Mouse (Mus musculus): ENCODE measurements at regions not wholly inside any gene's neighbourhood (a gene's known extent, or its start where the extent isn't known, plus 50 kb on each side); places are given as distances from the start of the nearest gene placed in this dataset.

DNA sequence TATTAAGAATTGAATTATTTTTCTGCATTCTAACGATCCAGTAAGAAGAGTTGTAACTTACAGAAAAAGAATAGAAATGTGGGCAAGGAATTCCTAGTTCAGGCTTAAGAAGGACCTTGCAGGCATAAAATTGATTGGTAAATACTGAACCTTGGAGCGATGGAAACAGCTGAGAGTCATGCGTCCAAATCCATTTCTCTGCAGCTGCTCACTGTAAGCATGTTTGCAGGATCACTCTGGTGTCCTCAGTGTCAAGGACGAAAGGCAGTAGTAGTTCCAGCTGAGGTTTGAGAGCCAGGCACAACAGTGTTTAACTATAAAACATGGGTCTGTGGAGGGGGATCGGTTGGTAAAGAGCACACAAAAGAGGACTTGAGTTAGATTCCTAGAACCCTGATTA lies 89.1 kb upstream of the Rgma start:
- no peak for DNase-seq

DNA sequence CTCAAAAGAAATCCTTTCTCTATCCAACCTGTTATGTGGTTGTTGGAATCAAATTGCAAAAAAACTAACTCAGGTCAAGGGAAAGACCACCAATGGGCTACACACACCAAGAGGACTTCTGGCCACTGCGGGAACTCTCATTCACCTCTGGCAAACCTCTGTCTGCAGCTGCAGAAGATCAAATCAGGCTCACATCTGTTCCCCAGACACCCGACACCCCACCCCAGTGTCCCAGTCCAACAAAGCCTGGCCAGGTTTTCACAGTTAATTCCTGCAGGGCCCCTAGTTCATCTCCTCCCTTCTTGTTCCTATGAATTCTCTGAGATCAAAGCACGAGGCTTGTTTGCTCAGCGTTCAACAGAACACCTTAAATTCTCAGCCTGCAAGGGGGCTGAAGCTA lies 82.0 kb upstream of the Rgma start:
- no peak for DNase-seq

DNA sequence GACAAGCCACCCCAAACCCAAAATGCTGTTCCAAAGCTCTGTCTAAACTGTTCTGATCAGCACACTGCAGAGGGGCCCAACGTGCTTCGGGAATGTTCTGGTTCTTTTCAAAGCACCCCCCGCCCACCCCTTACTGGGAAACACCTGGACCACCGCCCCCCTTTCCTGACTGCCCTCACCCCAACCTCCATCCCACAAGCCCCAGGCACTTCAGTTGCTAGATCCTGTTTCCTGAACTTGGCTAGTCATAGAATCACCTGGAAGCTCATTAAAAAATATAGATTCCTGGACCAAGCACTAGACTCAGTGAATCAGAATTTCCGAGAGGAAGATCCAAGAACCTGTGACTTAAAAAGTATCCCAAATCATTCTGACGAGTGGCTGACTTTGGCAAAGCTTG lies 80.9 kb upstream of the Rgma start:
- DNase-seq: no peak

DNA sequence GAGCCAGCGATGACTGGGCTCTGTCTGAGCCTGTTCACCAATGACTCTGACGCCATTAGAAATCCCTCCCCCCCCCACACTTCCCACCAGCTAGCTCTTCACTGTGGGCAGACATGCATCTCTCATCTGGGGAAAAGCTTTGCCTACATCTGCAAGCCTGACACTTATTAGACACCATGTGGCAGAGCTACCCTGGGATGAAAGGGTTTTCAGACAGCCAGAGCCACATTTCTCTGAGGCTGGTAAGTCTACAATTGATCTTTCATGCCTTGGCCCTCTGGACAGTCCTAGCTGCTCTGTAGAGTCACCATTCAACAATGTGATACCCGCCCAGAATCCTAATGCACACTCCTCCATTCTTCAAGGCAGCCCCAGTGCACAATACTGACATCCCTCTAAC lies 72.8 kb upstream of the Rgma start:
- no peak for DNase-seq

DNA sequence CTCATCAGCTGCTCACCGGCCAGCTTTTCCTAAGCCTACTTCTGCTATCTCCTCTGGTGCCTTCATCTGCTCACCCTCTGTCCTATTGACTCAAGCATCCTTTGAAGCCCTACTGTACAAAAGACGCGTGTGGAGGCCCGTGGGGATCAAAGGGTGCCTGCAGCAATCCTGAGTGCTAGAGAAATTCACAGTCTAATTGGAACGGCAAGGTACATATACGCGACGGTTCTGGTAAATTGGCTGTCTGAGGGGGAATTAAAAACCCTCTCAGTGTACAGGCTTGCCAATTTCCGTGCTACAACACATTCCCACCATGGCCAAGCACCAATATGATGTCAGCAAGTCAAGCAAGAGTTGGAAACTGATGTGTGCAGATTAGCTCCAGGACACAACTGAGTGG lies 71.5 kb upstream of the Rgma start:
- DNase-seq: no peak

DNA sequence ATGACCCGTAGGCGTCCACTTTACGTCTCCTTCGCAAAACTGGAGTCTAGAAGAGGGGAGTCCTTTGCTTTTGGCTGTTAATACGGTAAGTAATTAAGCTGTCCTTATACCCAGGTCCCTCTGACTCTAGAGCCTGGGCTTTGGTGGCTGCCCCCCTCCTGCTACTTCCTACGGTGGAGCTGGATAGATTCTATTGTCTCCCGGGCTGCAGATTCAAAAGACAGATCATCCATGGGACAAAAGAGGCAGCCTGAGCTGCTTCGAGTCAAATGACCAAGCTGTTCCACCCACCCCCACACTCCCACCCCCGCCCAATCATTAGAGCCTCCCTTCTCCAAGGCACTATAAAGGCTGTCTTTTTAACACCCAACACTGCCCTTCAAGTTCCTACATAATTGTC lies 70.5 kb upstream of the Rgma start:
- DNase-seq: no peak

DNA sequence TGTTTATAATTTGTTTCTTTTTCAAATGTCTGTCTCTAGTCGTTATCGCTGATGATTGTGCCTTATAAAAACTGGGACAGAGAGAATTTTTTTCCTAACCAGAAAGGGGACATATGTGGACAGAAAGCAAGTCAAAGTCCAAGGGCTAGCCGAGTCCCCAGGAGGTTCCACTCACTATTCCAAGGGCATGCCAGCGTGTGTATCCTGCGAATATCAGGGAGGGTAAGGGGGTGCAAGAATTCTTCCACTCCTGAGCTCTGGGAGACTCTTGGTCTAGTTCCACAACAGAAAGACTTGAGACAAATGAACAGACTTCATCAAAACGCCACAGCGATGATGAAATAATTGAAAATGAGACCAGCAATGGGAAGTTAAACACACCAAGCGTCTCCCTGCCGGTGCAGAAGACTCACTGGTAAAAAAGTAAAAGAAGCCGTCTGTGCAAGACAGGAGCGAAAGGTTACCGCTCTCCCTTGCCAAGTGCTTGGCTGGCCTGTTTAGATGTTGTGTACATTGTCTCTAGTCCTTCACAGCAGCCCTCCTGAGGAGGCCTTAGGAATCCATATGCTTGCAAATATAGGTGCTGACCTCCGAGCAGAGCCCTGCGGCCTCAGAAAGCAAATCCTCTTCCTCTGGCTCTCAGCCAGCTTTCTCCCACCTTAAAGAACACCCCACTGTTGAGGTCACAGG lies 69.9 kb upstream of the Rgma start:
- DNase-seq: no peak

DNA sequence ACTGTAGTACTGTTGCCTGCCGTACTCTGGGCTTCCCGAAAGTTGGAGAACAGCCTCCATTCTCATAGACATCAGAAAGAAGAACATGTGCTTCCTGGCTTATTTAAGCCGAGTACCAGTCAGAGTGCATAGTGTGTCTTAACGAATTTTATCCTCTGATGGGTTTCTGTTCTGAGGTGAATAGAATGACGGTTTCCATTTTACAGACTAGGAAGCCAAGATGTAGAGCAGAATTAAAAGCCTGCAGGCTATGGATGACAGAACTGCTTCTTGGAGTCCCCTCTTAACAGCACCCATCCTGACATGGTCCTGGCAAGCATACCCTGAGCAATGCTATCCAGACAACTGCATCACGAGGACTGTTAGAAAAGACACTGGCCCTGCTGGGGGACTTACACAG lies 69.0 kb upstream of the Rgma start:
- no peak for DNase-seq

DNA sequence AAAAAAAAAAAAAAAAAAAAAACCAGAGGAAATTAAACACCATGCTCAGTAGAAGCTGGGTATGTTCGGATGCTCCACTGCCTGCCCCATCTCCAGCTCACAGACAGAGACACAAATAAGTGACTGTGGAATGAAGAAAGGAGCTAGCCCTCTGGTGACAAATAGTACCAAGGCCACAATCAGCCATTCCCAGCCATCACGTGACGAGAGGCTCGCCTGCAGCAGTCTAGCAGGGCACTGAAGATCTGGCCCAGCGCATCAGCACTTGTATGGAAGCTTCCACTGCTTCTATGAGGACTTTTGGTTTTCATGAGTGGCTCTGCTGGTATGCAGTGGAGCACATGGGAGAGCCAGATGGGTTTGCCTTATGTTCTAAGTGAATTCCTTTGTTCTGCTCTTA lies 68.6 kb upstream of the Rgma start:
- DNase-seq: no peak

DNA sequence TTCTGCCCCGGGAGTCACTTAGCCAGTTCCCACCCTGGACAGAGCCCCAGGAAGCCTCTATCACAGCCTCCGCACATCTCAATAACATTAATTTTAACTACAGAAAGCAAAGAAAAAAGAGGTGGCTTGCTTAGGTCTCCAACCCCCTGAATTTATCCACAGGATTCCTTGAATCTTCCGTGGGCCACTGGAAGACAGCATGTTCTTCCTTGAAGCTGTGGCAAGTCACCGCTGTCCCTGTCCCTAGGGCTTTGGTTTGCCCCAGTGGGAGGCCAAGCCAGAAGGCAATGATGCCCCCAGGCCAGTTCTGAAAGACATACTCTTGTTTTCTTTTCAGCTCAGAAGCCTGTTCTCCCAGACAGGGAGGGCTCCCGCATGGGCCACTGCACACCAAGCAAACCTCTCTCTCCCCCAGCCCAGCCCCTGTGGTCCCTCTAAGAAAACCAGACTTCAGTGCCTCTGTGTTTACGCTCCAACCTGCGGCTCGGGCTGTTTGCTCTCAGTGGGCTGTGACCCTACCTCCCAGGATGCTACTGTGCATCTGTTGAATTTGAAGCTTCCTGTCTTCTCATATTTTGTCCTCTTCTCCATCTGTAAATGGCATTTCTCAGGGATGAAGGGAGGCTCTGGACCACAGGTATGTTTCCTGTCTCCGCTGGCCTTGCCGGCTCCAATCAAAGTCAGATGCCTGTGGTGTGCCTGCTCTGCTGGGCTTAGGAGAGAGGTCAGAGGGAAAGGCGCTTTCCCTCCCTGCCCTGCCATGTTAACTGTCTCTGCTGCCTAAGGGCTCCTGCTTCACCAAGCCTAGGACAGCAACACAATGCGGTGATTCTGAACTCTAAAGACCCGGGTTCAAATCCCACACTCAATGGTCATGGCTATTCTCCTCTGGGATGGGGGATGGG lies 67.5 kb upstream of the Rgma start:
- DNase-seq: peak; percentile 25 to 41

DNA sequence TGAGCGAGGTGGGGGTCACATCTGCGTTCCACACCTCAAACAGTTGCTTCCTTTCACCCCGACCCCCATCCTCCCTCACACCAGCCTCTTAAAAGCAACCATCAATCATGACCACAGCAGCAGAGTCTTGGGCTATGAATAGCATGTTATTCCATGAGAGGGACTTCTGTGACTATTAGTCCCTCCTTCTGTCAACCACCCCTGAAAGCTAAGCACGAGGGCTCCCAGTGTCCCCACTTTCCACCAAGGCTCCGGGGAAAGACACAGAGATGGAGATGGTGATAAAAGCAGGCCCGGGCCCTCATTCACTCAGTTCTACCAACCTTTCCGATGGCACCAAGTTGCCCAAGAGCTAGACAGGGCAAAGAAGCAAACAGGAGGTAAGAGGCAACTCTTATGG lies 66.3 kb upstream of the Rgma start:
- no peak for DNase-seq

DNA sequence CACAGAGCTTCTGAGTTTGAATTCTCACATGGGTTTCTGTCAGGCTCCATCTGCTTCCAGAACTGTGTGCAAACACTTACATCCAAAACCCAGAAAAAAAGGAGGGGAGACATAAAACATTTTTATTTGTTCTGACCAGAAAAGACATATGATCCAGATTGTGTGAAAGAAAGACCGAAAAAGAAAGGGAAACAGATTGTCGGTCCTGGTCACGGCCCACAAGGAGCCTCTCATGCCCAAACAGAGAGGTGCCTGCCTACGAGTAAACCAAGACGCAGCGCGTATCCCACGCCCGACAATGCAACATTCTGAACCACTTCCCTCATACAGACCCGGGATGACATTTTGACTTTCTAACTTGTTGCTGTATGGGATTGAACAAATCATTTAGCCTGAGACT lies 65.3 kb upstream of the Rgma start:
- DNase-seq: no peak

DNA sequence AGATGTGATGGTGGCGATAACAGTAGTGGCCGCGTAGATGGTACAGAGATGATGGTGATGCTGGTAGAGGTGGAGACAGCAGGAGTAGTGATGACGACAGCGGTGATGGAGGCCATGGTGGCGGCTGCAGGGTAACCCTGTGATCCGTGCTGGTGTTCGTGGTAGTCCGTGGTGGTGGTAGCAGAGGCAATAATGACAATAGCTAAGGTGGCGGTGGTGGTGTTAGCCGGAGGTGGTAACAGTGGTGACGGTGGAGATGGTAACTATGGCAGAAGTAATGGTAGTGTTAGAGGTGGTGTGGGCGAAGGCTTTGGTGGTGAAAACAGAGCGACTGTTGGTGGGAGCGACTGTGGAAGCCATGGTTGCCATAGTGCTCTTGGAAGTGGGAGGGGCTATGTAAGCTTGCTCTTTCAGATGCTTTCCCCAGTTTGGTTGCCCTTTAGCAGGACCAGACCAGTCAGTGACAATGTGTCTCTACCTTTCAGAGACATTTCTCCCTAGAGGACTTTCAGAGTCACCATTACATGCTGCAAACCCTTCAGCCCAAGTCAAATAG lies 64.7 kb upstream of the Rgma start:
- DNase-seq: no peak

DNA sequence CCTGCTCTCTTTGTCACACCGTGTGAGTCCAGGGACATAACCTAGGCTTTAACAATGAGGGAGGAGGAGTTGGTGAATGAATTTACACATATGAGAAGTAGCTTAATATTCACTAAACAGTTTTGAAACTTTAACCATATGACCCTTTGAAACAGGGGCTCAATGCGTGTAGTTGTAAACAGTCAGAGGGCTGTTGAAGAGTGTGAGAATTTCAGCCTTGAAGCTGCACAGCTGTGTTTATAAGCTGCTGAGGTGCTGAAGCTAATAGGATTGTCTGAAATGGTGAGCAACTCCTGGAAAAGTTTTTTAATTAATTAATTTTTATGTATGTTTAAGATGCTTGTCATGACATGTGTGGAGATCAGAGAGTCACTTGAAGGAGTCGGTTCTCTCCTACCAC lies 59.8 kb upstream of the Rgma start:
- DNase-seq: no peak

DNA sequence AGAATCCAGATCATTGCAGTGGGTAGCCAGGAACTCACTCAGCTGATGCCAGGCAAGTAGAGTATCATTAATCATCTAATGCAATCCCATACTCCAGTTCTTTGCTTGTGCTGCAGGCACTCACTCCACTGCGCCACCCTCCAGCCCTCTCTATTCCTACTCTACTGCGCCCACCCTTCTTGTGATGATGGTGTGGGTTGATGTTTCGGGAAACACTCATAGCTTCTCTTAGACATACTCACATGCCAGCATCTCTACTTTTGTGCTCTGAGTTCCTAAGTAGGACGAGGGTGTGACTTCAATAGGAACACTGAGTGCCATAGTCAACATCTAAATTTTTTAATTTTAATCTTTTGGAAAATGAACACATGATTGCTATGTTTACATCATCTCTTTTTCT lies 57.7 kb upstream of the Rgma start:
- DNase-seq: no peak

DNA sequence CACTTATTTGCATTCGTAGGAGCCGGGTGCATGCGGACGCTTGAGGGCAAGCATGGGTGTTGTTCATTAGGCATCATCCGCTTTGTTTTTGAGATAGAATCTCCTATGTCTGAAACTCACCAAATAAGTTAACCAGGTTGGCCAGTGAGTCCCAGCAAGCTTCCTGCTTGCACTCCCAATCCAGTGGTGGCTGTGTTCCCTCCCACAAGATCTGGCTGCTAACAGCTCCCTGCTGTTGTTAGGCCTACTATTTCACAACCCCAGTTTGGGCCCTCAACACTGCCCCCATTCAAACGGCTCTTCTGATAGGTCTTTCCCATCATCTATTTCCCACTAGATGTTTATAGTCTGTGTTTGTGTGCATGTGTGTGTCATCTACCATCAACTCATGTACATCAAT lies 56.3 kb upstream of the Rgma start:
- no peak for DNase-seq

DNA sequence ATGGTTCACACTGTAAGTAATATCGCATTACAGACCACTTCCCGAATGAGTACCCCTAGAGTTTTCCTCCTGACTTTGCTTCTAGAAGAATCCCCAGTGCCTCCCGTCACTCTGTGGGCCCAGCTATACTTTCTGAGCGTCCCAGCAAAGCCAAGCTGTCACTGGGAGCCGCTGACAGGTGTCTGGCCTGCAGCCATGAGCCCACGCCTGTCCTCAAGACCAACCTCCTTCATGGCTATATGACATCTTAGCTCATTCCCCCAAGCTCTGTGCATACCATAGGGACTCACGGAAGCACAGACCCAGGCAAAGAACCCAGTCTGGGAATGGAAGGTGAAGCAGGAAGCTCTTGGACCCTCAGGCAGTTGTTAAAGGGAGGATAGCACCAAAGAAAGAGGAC lies 55.3 kb upstream of the Rgma start:
- no peak for DNase-seq

DNA sequence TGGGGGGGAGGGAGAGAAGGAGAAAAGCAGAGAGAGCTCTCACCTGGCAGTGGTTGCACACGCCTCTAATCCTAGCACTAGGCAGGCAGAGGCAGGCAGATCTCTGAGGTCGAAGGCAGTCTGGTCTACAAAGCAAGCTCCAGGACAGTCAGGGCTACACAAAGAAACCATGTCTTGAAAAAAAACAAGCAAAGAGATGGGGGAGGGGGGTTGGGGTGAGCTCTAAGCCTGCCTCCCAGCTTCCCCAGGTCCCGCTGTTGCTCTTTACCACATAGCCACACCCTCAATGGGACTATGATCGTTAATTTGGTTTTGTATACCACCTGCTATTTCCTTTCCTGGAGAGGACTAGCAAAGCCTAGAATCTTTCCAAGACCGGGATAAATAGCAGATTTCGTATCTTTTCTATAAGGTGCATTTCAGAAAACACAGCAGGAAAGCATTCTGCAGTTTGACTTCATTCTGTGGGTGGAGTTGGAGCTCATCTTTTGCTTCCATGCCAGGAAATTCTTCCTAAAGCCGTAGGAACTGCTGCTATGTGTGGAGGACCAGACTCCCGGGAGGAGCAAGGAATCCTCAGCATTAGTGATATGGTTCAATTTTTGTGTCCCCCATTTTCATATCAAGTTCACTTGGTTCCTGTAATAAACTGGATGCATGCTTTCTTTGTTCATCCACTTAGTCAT lies 52.7 kb upstream of the Rgma start:
- DNase-seq: no peak

DNA sequence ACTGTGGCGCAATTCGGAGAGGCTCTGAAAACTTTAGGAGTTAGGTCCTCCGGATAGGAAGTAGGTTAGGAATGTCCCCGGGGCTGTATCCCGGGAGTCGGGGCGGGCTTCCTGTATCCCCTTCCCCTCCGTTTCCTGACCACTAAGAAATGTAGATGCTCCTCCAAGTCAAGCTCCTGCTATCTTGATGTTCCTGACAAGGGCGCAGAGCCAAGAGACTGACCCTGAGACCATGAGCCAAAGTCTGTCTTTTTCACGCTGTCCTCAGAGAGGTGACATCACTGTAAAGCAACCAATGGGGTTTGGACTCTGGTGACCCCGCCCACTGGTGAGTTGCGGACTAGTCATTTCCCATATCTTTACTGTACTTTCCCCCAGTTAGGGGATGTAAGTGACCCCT lies 51.8 kb upstream of the Rgma start:
- peak; percentile 18 to 27 for DNase-seq

DNA sequence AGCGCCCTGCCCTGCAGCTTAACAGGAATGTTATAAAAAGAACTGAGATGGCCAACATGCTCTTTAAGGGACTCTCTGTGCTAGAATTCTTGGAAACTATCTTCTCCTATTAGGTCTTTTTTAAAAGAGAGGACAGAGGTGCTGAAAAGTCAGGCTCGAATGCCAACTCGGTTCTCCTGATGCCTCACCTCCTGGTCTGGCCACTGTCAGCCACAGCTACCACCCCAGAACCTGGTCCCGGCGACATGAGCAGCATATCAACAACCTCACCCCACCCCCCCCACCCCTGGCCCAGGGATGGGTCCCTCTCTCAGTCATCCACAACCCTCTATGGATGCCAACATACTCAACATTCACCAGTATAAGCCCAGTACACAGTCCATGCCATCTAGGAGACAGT lies 49.8 kb upstream of the Rgma start:
- DNase-seq: no peak
